In genomic region chr11:52001861-52002260, GRCm38 (mm10) we compare ENCODE assay signal across 18 mouse cellular contexts. TPM values are rescaled to one million over a fixed set of nuclear protein-coding genes. Genes with fewer than 3 reads are reported as not detected.
DNase-seq lines count a peak whose midpoint lies in the region; ATAC-seq and TF ChIP-seq lines count a peak whose summit lies in the region.
"Had no signal": no experiment of that assay in that cellular context is flagged by ENCODE, and none has a peak within 500 bp of the region (broad histone marks: within the 10 kb centered on the region; RNA-seq: fewer than 3 reads in every experiment).

No protein-coding gene starts in this region.

- WGBS in forebrain, postnatal 0 days, result 94% methylated on average over 8 of the region's 8 CpGs
- WGBS in forebrain, embryonic 12.5 days, result 96% methylated on average over 8 of the region's 8 CpGs
- WGBS in liver, embryonic 13.5 days (ENCODE audit: insufficient replicate concordance), result 83% methylated on average over 8 of the region's 8 CpGs
- WGBS in limb, embryonic 11.5 days, result 92% methylated on average over 8 of the region's 8 CpGs

- peaks cover 9% of the 10 kb centered on the region for H3K36me3 ChIP-seq in forebrain, postnatal 0 days (ENCODE audit: insufficient read depth)
- peaks cover 9% of the 10 kb centered on the region for H3K36me3 ChIP-seq in forebrain, embryonic 12.5 days (replicated peaks)
- peaks cover 10% of the 10 kb centered on the region for H3K36me3 ChIP-seq in liver, embryonic 13.5 days
- H3K36me3 ChIP-seq in limb, embryonic 11.5 days (ENCODE audit: control insufficient read depth, insufficient read depth, low read length), result peaks cover 6% of the 10 kb centered on the region; the same call in 1 of the 2 replicates

- no peak for DNase-seq in forebrain, postnatal 0 days
- no peak for DNase-seq in liver, embryonic 13.5 days
- DNase-seq in liver, result no peak
- peak; percentile 21 for DNase-seq in ES-CJ7 (ENCODE audit: low read depth, low spot score)
- no peak for DNase-seq in limb, embryonic 11.5 days (ENCODE audit: low spot score)
- DNase-seq: adrenal gland, postnatal 25 days; gastrocnemius, postnatal 14 days; kidney, adult 18-20 months; right cerebral cortex, postnatal 14 days had no signal

- H3K27ac ChIP-seq in forebrain, postnatal 0 days (ENCODE audit: low read depth, low read length), result no peak overlapping the region
- no peak overlapping the region for H3K27ac ChIP-seq in forebrain, embryonic 12.5 days
- H3K27ac ChIP-seq in liver, embryonic 13.5 days, result no peak overlapping the region
- H3K27ac ChIP-seq in limb, embryonic 11.5 days (replicated peaks; ENCODE audit: low read depth, low read length), result 0 out of 2 replicates have a peak overlapping the region, but pooled peaks have one; percentile 48

- no peaks in the 10 kb centered on the region for H3K27me3 ChIP-seq in forebrain, postnatal 0 days (ENCODE audit: insufficient read depth, low read length)
- H3K27me3 ChIP-seq in forebrain, embryonic 12.5 days, result no peaks in the 10 kb centered on the region
- H3K27me3 ChIP-seq in liver, embryonic 13.5 days, result no peaks in the 10 kb centered on the region
- no peaks in the 10 kb centered on the region for H3K27me3 ChIP-seq in limb, embryonic 11.5 days (ENCODE audit: control insufficient read depth, insufficient read depth, low read length)
- H3K27me3 ChIP-seq: heart, embryonic 12.5 days; limb, embryonic 15.5 days; megakaryocyte, embryonic 14.5 days; midbrain, embryonic 15.5 days; stomach, embryonic 15.5 days had no signal

- H3K9me3 ChIP-seq in forebrain, postnatal 0 days (ENCODE audit: low read length), result no peaks in the 10 kb centered on the region
- H3K9me3 ChIP-seq in forebrain, embryonic 12.5 days, result no peaks in the 10 kb centered on the region
- no peaks in the 10 kb centered on the region for H3K9me3 ChIP-seq in liver, embryonic 13.5 days (replicated peaks)
- H3K9me3 ChIP-seq in limb, embryonic 11.5 days (ENCODE audit: control insufficient read depth, low read length), result no peaks in the 10 kb centered on the region
- H3K9me3 ChIP-seq: heart, embryonic 12.5 days; hindbrain, embryonic 10.5 days; limb, embryonic 15.5 days; megakaryocyte, embryonic 14.5 days; midbrain, embryonic 15.5 days; stomach, embryonic 15.5 days had no signal

- peaks cover 21% of the 10 kb centered on the region for H3K4me1 ChIP-seq in forebrain, postnatal 0 days (ENCODE audit: insufficient read depth)
- H3K4me1 ChIP-seq in forebrain, embryonic 12.5 days, result peaks cover 48% of the 10 kb centered on the region
- peaks cover 63% of the 10 kb centered on the region for H3K4me1 ChIP-seq in liver, embryonic 13.5 days (replicated peaks)
- H3K4me1 ChIP-seq in limb, embryonic 11.5 days (ENCODE audit: control insufficient read depth, insufficient read depth, low read length), result peaks cover 7% of the 10 kb centered on the region; the same call in 1 of the 2 replicates

- no peak overlapping the region for H3K9ac ChIP-seq in forebrain, postnatal 0 days
- H3K9ac ChIP-seq in forebrain, embryonic 12.5 days, result no peak overlapping the region
- no peak overlapping the region for H3K9ac ChIP-seq in liver, embryonic 13.5 days
- H3K9ac ChIP-seq in limb, embryonic 11.5 days (ENCODE audit: low read length), result no peak overlapping the region
- H3K9ac ChIP-seq: heart, embryonic 12.5 days; limb, embryonic 15.5 days; stomach, embryonic 15.5 days had no signal

- no peak for TF ChIP-seq CTCF in forebrain, postnatal 0 days (IDR thresholded peaks at IDR 0.05; ENCODE audit: low read depth)

- H3K4me2 ChIP-seq in forebrain, postnatal 0 days (ENCODE audit: low read depth), result 0 out of 2 replicates have a peak overlapping the region, but pooled peaks have one; percentile 58
- H3K4me2 ChIP-seq in forebrain, embryonic 12.5 days, result no peak overlapping the region
- peak overlapping the region; percentile 90; the same call in 1 of the 2 replicates for H3K4me2 ChIP-seq in liver, embryonic 13.5 days
- no peak overlapping the region for H3K4me2 ChIP-seq in limb, embryonic 11.5 days (ENCODE audit: low read depth, severe bottlenecking)

- no peak overlapping the region for H3K4me3 ChIP-seq in forebrain, postnatal 0 days (ENCODE audit: low read depth, low read length)
- no peak overlapping the region for H3K4me3 ChIP-seq in forebrain, embryonic 12.5 days (replicated peaks)
- H3K4me3 ChIP-seq in liver, embryonic 13.5 days (replicated peaks), result no peak overlapping the region
- H3K4me3 ChIP-seq in limb, embryonic 11.5 days (ENCODE audit: low read depth, low read length), result no peak overlapping the region
- H3K4me3 ChIP-seq: heart, embryonic 12.5 days had no signal

- no peak for ATAC-seq in forebrain, postnatal 0 days
- no peak for ATAC-seq in forebrain, embryonic 12.5 days (ENCODE audit: low FRiP score)
- no peak for ATAC-seq in liver, embryonic 13.5 days (ENCODE audit: low read depth)
- ATAC-seq in limb, embryonic 11.5 days (ENCODE audit: insufficient number of reproducible peaks, low FRiP score, low TSS enrichment, low read depth), result no peak
- no peak for ATAC-seq in CD4-positive, CD25-positive, alpha-beta regulatory T cell, adult 4 months
- ATAC-seq: activated CD4-positive, CD25-positive, alpha-beta regulatory T cell, adult 4 months; midbrain, embryonic 15.5 days had no signal

RNA-seq across cellular contexts. Expression of gene Ube2b, which starts 1.3 kb away (rescaled TPM):
- 148 and 162 TPM in 2 replicates for total RNA-seq in forebrain, postnatal 0 days (2014; rRNA removed)
- 244 and 249 TPM in 2 replicates for polyA plus RNA-seq in forebrain, postnatal 0 days (2015; fragmentation: Nextera tagmentation; extraction: Ambion mirVana)
- polyA plus RNA-seq in forebrain, embryonic 12.5 days (2016; fragmentation: Nextera tagmentation; extraction: Ambion mirVana), result 241 and 242 TPM in 2 replicates
- 135 and 142 TPM in 2 replicates for polyA plus RNA-seq in liver, embryonic 13.5 days (2015; fragmentation: Nextera tagmentation; extraction: Ambion mirVana)
- polyA plus RNA-seq in limb, embryonic 11.5 days (2014; fragmentation: Nextera tagmentation; extraction: Ambion mirVana), result 170 and 191 TPM in 2 replicates
- 100 to 1,000 TPM; 197 to 249 TPM for polyA plus RNA-seq in CD4-positive, CD25-positive, alpha-beta regulatory T cell, adult 4 months (2017; shearing (Covaris generic))

RNA-seq across cellular contexts. Expression of gene Cdkl3, which starts 2.2 kb away (rescaled TPM):
- total RNA-seq in forebrain, postnatal 0 days (2014; rRNA removed), result 33.2 and 35.5 TPM in 2 replicates
- 40.4 and 45.1 TPM in 2 replicates for polyA plus RNA-seq in forebrain, postnatal 0 days (2015; fragmentation: Nextera tagmentation; extraction: Ambion mirVana)
- polyA plus RNA-seq in forebrain, embryonic 12.5 days (2016; fragmentation: Nextera tagmentation; extraction: Ambion mirVana), result 16.1 and 16.2 TPM in 2 replicates
- 1.7 TPM in 2 replicates for polyA plus RNA-seq in liver, embryonic 13.5 days (2015; fragmentation: Nextera tagmentation; extraction: Ambion mirVana)
- 9.6 and 13.3 TPM in 2 replicates for polyA plus RNA-seq in limb, embryonic 11.5 days (2014; fragmentation: Nextera tagmentation; extraction: Ambion mirVana)
- 1 to 10 TPM; 2.7 to 5.3 TPM for polyA plus RNA-seq in CD4-positive, CD25-positive, alpha-beta regulatory T cell, adult 4 months (2017; shearing (Covaris generic))

RNA-seq across cellular contexts. Expression of gene Cdkn2aipnl, which starts 34.4 kb away (rescaled TPM):
- 95.5 and 107 TPM in 2 replicates for total RNA-seq in forebrain, postnatal 0 days (2014; rRNA removed)
- polyA plus RNA-seq in forebrain, postnatal 0 days (2015; fragmentation: Nextera tagmentation; extraction: Ambion mirVana), result 121 and 133 TPM in 2 replicates
- polyA plus RNA-seq in forebrain, embryonic 12.5 days (2016; fragmentation: Nextera tagmentation; extraction: Ambion mirVana), result 114 and 122 TPM in 2 replicates
- 60.1 and 67.3 TPM in 2 replicates for polyA plus RNA-seq in liver, embryonic 13.5 days (2015; fragmentation: Nextera tagmentation; extraction: Ambion mirVana)
- polyA plus RNA-seq in limb, embryonic 11.5 days (2014; fragmentation: Nextera tagmentation; extraction: Ambion mirVana), result 129 and 139 TPM in 2 replicates
- polyA plus RNA-seq in CD4-positive, CD25-positive, alpha-beta regulatory T cell, adult 4 months (2017; shearing (Covaris generic)), result 100 to 1,000 TPM in 1 of 2 experiments, 10 to 100 TPM in 1; 92.5 to 116 TPM

Comparison
In these comparisons a context has a peak if more than half of its experiments do, and no peak if none do; other contexts are left out.
1. H3K4me2 ChIP-seq: peak in forebrain, postnatal 0 days (single experiment) and liver, embryonic 13.5 days (single experiment); none in forebrain, embryonic 12.5 days (single experiment) and limb, embryonic 11.5 days (single experiment).